Mouse (Mus musculus): ENCODE results near the gene Stat2.

DNA sequence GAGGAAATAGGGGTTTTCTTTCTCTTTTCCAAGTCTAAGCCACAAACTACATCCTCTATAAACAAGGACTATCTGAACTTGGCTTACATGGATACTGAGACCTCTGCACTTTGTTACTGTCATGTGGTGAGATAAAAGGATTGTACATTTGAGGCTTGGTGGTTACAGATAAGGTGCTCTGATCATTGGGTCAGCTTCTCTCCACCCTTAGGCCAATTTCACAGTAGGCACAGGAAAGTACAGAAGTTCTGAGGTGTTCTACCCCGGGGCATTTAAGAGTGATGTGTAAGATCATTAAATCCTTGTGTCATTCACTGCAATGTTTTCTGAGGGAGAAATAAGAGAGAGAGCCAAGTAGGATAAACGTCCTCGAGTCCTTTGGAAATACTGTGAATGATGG lies 66.2 kb downstream of the Stat2 start:
- TF ChIP-seq GATA1 (IDR thresholded peaks at IDR 0.05; ENCODE audit: borderline replicate concordance, low read length) (no peak), FLI1 (IDR thresholded peaks at IDR 0.05; ENCODE audit: low read length) (no peak)

Measured in megakaryocyte, embryonic 14.5 days (primary cell).